In genomic region chr19:46452052-46452827, GRCm38 (mm10) we compare ENCODE assay signal across 8 mouse cellular contexts. TPM values are rescaled to one million over a fixed set of nuclear protein-coding genes. Genes with fewer than 3 reads are reported as not detected.
DNase-seq lines count a peak whose midpoint lies in the region; ATAC-seq and TF ChIP-seq lines count a peak whose summit lies in the region.

No protein-coding gene starts in this region.

- ATAC-seq in inflammation-experienced regulatory T-cells, adult 6 months, result peak; percentile 46
- ATAC-seq in limb, embryonic 14.5 days (ENCODE audit: low FRiP score, low read depth), result no peak

- H3K4me2 ChIP-seq in limb, embryonic 14.5 days (replicated peaks; ENCODE audit: low read depth, low read length, severe bottlenecking), result no peak overlapping the region

- intact Hi-C loops in gastrocnemius, adult 2 months (cut with DNase I), result loop anchor here (2.0 kb wide), 1 partner anchor 55 kb away; the partner anchor contains the start of gene Sufu

- 42% methylated on average over 10 of the region's 10 CpGs for WGBS in limb, embryonic 14.5 days

- no peak overlapping the region for H3K4me3 ChIP-seq in E14TG2a.4 (replicated peaks; ENCODE audit: low read length)
- peak overlapping the region; percentile 36 for H3K4me3 ChIP-seq in gastrocnemius, adult 2 months
- no peak overlapping the region for H3K4me3 ChIP-seq in limb, embryonic 14.5 days (replicated peaks; ENCODE audit: low read length)

- peak; percentile 55 for DNase-seq in A20 (ENCODE audit: low read depth, low spot score)
- peak; percentile 75 to 79 for DNase-seq in cerebellum, postnatal 14 days
- DNase-seq in gastrocnemius, adult 2 months, result peak; percentile 74
- peak; percentile 48 for DNase-seq in limb, embryonic 14.5 days (ENCODE audit: low spot score)
- peak; percentile 24 to 57 for DNase-seq in natural killer cell, adult 2 months (ENCODE audit: low spot score in 2 of 2)
- no peak for DNase-seq in urinary bladder, adult 18-20 months (ENCODE audit: low spot score in 2 of 2)

- H3K9ac ChIP-seq in limb, embryonic 14.5 days (ENCODE audit: low read depth, low read length, severe bottlenecking), result no peak overlapping the region

- H3K4me1 ChIP-seq in E14TG2a.4 (replicated peaks; ENCODE audit: low read depth, low read length), result peaks cover 46% of the 10 kb centered on the region
- H3K4me1 ChIP-seq in limb, embryonic 14.5 days (ENCODE audit: control insufficient read depth, insufficient read depth, low read length), result peaks cover 16% of the 10 kb centered on the region

- peaks cover 62% of the 10 kb centered on the region for H3K36me3 ChIP-seq in E14TG2a.4 (ENCODE audit: insufficient read depth, low read length)
- H3K36me3 ChIP-seq in limb, embryonic 14.5 days (ENCODE audit: control insufficient read depth, insufficient read depth, low read length), result peaks cover 55% of the 10 kb centered on the region

- H3K27me3 ChIP-seq in E14TG2a.4 (ENCODE audit: insufficient read depth, low read length), result no peaks in the 10 kb centered on the region
- H3K27me3 ChIP-seq in limb, embryonic 14.5 days (ENCODE audit: control insufficient read depth, insufficient read depth, low read length), result no peaks in the 10 kb centered on the region

- TF ChIP-seq CTCF in E14TG2a.4 (conservative IDR thresholded peaks at IDR 0.05; ENCODE audit: low read length), result peak; percentile 98
- TF ChIP-seq CTCF in gastrocnemius, adult 2 months (IDR thresholded peaks at IDR 0.05), result no peak; the same call in 1 of the 2 replicates

- no peaks in the 10 kb centered on the region for H3K9me3 ChIP-seq in E14TG2a.4 (ENCODE audit: low read length)
- H3K9me3 ChIP-seq in limb, embryonic 14.5 days (ENCODE audit: control insufficient read depth, low read length), result no peaks in the 10 kb centered on the region

- peak overlapping the region; percentile 82 for H3K27ac ChIP-seq in gastrocnemius, adult 2 months
- H3K27ac ChIP-seq in limb, embryonic 14.5 days (replicated peaks; ENCODE audit: low read depth, low read length), result no peak overlapping the region

- no peak for TF ChIP-seq POLR2A in limb, embryonic 14.5 days (IDR thresholded peaks at IDR 0.05; ENCODE audit: borderline replicate concordance, extremely low read depth, insufficient read depth, insufficient read length)

RNA-seq across cellular contexts. Expression of gene Trim8, which starts 49.3 kb away (rescaled TPM):
- 10 to 100 TPM; 20.2 to 20.7 TPM for total RNA-seq in gastrocnemius, adult 2 months (2021)
- 10 to 100 TPM; 24.1 to 26.3 (median 25.9) TPM for polyA plus RNA-seq in inflammation-experienced regulatory T-cells, adult 6 months (2017; shearing (Covaris generic))
- 22.7 and 32.5 TPM in 2 replicates for polyA plus RNA-seq in limb, embryonic 14.5 days (2012; rRNA removed)
- polyA plus RNA-seq in limb, embryonic 14.5 days (2014; fragmentation: Nextera tagmentation; extraction: Ambion mirVana), result 21.5 and 23.1 TPM in 2 replicates

RNA-seq across cellular contexts. Expression of gene Sufu, which starts 55.5 kb away (rescaled TPM):
- total RNA-seq in gastrocnemius, adult 2 months (2021), result 1 to 10 TPM; 5.1 to 6.1 TPM
- polyA plus RNA-seq in inflammation-experienced regulatory T-cells, adult 6 months (2017; shearing (Covaris generic)), result 10 to 100 TPM; 10.7 to 13.6 (median 12.5) TPM
- polyA plus RNA-seq in limb, embryonic 14.5 days (2012; rRNA removed), result 30.6 and 37.2 TPM in 2 replicates
- 35.5 and 39.1 TPM in 2 replicates for polyA plus RNA-seq in limb, embryonic 14.5 days (2014; fragmentation: Nextera tagmentation; extraction: Ambion mirVana)

RNA-seq across cellular contexts. Expression of gene Actr1a, which starts 56.7 kb away (rescaled TPM):
- 10 to 100 TPM; 59.8 to 61.0 TPM for total RNA-seq in gastrocnemius, adult 2 months (2021)
- 100 to 1,000 TPM in 1 of 3 experiments, 10 to 100 TPM in 2; 77.1 to 105 (median 78.0) TPM for polyA plus RNA-seq in inflammation-experienced regulatory T-cells, adult 6 months (2017; shearing (Covaris generic))
- 96.2 and 104 TPM in 2 replicates for polyA plus RNA-seq in limb, embryonic 14.5 days (2012; rRNA removed)
- 152 and 155 TPM in 2 replicates for polyA plus RNA-seq in limb, embryonic 14.5 days (2014; fragmentation: Nextera tagmentation; extraction: Ambion mirVana)

Comparison
In these comparisons a context has a peak if more than half of its experiments do, and no peak if none do; other contexts are left out.
1. DNase-seq: peak in A20 (single experiment), cerebellum, postnatal 14 days (2 of 2), gastrocnemius, adult 2 months (single experiment), limb, embryonic 14.5 days (single experiment) and natural killer cell, adult 2 months (2 of 2); none in urinary bladder, adult 18-20 months (0 of 2).